Mouse (Mus musculus) neural tube, embryonic 15.5 days (tissue): ENCODE results near the gene Timeless. TPM values are rescaled to one million over a fixed set of nuclear protein-coding genes. Genes with fewer than 3 reads are reported as not detected.

Source experiments
- ATAC-seq: fragments of 200-750 bp; cut with Nextera tagmentation; 2 replicates; pipeline ENCODE4 v1.8.0; 2017; ENCODE audit warnings: mild to moderate bottlenecking, moderate TSS enrichment, moderate library complexity; ENCODE audit not compliant: low FRiP score
- H3K27ac ChIP-seq: fragments of 300-500 bp; sonication (generic); replicated peaks from 2 replicates; pipeline ENCODE4 v1.5.1; 2015; ENCODE audit warnings: mild to moderate bottlenecking, inconsistent platforms
- H3K27me3 ChIP-seq: fragments of 300-500 bp; sonication (generic); replicated peaks from 2 replicates; pipeline ENCODE4 v1.6.1; 2015; ENCODE audit warnings: inconsistent platforms
- H3K36me3 ChIP-seq: fragments of 300-500 bp; sonication (generic); 2 replicates; pipeline ENCODE4 v1.6.1; 2015; ENCODE audit warnings: inconsistent platforms
- H3K4me1 ChIP-seq: fragments of 300-500 bp; sonication (generic); 2 replicates; pipeline ENCODE4 v1.6.1; 2015; ENCODE audit warnings: inconsistent platforms
- H3K4me2 ChIP-seq: fragments of 300-500 bp; sonication (generic); 2 replicates; pipeline ENCODE4 v1.6.1; 2015; ENCODE audit warnings: inconsistent platforms, mild to moderate bottlenecking, moderate library complexity
- H3K4me3 ChIP-seq: fragments of 300-500 bp; sonication (generic); replicated peaks from 2 replicates; pipeline ENCODE4 v1.5.1; 2015; ENCODE audit warnings: mild to moderate bottlenecking, inconsistent platforms
- H3K9ac ChIP-seq: fragments of 300-500 bp; sonication (generic); replicated peaks from 2 replicates; pipeline ENCODE4 v1.6.1; 2015; ENCODE audit warnings: mild to moderate bottlenecking, inconsistent platforms
- H3K9me3 ChIP-seq: fragments of 300-500 bp; sonication (generic); replicated peaks from 2 replicates; pipeline ENCODE4 v1.6.1; 2016; ENCODE audit warnings: inconsistent platforms
- WGBS: fragments of 180-500 bp; shearing (Covaris S2); methylation state at CpG from one replicate; pipeline ENCODE4 v1.1.7; 2015; ENCODE audit warnings: mixed read lengths; 5-methylcytosine and 5-hydroxymethylcytosine counted together
- polyA plus RNA-seq: library from polyadenylated mRNA; unstranded; fragments of >200 nt; fragmentation: Nextera tagmentation; extraction: Ambion mirVana; gene quantifications from 2 replicates; pipeline ENCODE4 v1.2.1, GENCODE M21; 2015

Gene Timeless
- polyA plus RNA-seq, 1 experiment from 2014 or later: 20.0 TPM

GRCm38 (mm10) chr10:128236321-128236720, 4.5 kb downstream of the Timeless start:
- 90% methylated on average over 4 of the region's 4 CpGs for WGBS
- H3K27ac ChIP-seq: no peak overlapping the region
- no peak for ATAC-seq
- no peak overlapping the region for H3K4me2 ChIP-seq
- H3K4me1 ChIP-seq: peaks cover 12% of the 10 kb centered on the region
- H3K9me3 ChIP-seq: no peaks in the 10 kb centered on the region
- no peak overlapping the region for H3K9ac ChIP-seq
- H3K27me3 ChIP-seq: no peaks in the 10 kb centered on the region
- H3K36me3 ChIP-seq: peaks cover 9% of the 10 kb centered on the region; the same call in 1 of the 2 replicates
- no peak overlapping the region for H3K4me3 ChIP-seq

- 69% methylated on average over 15 of the region's 15 CpGs for WGBS
Measured at GRCm38 (mm10) chr10:128237807-128238480, 6.1 kb downstream of the Timeless start.

GRCm38 (mm10) chr10:128239140-128239539, 7.3 kb downstream of the Timeless start:
- WGBS: 95% methylated on average over 4 of the region's 4 CpGs
- Histone ChIP-seq H3K36me3 (peaks cover 19% of the 10 kb centered on the region; the same call in 1 of the 2 replicates), H3K4me2 (no peak overlapping the region), H3K27ac (no peak overlapping the region), H3K9ac (no peak overlapping the region), H3K27me3 (no peaks in the 10 kb centered on the region), H3K4me1 (peaks cover 5% of the 10 kb centered on the region; the same call in 1 of the 2 replicates), H3K4me3 (no peak overlapping the region), H3K9me3 (no peaks in the 10 kb centered on the region)
- no peak for ATAC-seq

More at GRCm38 (mm10) chr10:128237807-128238480, 6.1 kb downstream of the Timeless start:
- H3K4me3 ChIP-seq: no peak overlapping the region
- no peak for ATAC-seq
- no peak overlapping the region for H3K27ac ChIP-seq
- H3K4me1 ChIP-seq: peaks cover 6% of the 10 kb centered on the region
- H3K9me3 ChIP-seq: no peaks in the 10 kb centered on the region
- no peaks in the 10 kb centered on the region for H3K27me3 ChIP-seq
- no peak overlapping the region for H3K4me2 ChIP-seq
- peaks cover 15% of the 10 kb centered on the region; the same call in 1 of the 2 replicates for H3K36me3 ChIP-seq
- no peak overlapping the region for H3K9ac ChIP-seq

GRCm38 (mm10) chr10:128240131-128240530, 8.3 kb downstream of the Timeless start:
- Histone ChIP-seq H3K4me2 (no peak overlapping the region), H3K9me3 (no peaks in the 10 kb centered on the region), H3K9ac (no peak overlapping the region), H3K4me1 (peaks cover 5% of the 10 kb centered on the region; the same call in 1 of the 2 replicates), H3K36me3 (peaks cover 27% of the 10 kb centered on the region; the same call in 1 of the 2 replicates), H3K27me3 (no peaks in the 10 kb centered on the region), H3K4me3 (no peak overlapping the region), H3K27ac (no peak overlapping the region)
- 94% methylated on average over 18 of the region's 18 CpGs for WGBS
- no peak for ATAC-seq

- Histone ChIP-seq H3K27me3 (no peaks in the 10 kb centered on the region), H3K4me2 (no peak overlapping the region), H3K4me1 (no peaks in the 10 kb centered on the region), H3K27ac (no peak overlapping the region), H3K9me3 (no peaks in the 10 kb centered on the region), H3K4me3 (no peak overlapping the region), H3K9ac (no peak overlapping the region), H3K36me3 (peaks cover 43% of the 10 kb centered on the region; the same call in 1 of the 2 replicates)
- WGBS: 97% methylated on average over 8 of the region's 8 CpGs
- ATAC-seq: no peak
Measured at GRCm38 (mm10) chr10:128243252-128243651, 11.4 kb downstream of the Timeless start.

GRCm38 (mm10) chr10:128244121-128244520, 12.3 kb downstream of the Timeless start:
- ATAC-seq: no peak
- Histone ChIP-seq H3K4me3 (no peak overlapping the region), H3K4me2 (no peak overlapping the region), H3K36me3 (peaks cover 49% of the 10 kb centered on the region), H3K27me3 (no peaks in the 10 kb centered on the region), H3K9me3 (no peaks in the 10 kb centered on the region), H3K27ac (no peak overlapping the region), H3K9ac (no peak overlapping the region), H3K4me1 (no peaks in the 10 kb centered on the region)
- 97% methylated on average over 15 of the region's 15 CpGs for WGBS

GRCm38 (mm10) chr10:128247020-128247732, 15.3 kb downstream of the Timeless start:
- Histone ChIP-seq H3K4me1 (no peaks in the 10 kb centered on the region), H3K4me2 (peak overlapping the region; percentile 28; the same call in 1 of the 2 replicates), H3K27ac (peak overlapping the region; percentile 64; the same call in 1 of the 2 replicates), H3K9me3 (no peaks in the 10 kb centered on the region), H3K27me3 (no peaks in the 10 kb centered on the region), H3K9ac (no peak overlapping the region), H3K36me3 (peaks cover 60% of the 10 kb centered on the region), H3K4me3 (no peak overlapping the region)
- no peak for ATAC-seq
- WGBS: 84% methylated on average over 17 of the region's 17 CpGs

GRCm38 (mm10) chr10:128250565-128250964, 18.7 kb downstream of the Timeless start:
- 93% methylated on average over 13 of the region's 13 CpGs for WGBS
- no peak overlapping the region for H3K9ac ChIP-seq
- H3K27ac ChIP-seq: no peak overlapping the region
- ATAC-seq: no peak
- H3K9me3 ChIP-seq: no peaks in the 10 kb centered on the region
- peaks cover 51% of the 10 kb centered on the region for H3K36me3 ChIP-seq
- no peaks in the 10 kb centered on the region for H3K4me1 ChIP-seq
- no peaks in the 10 kb centered on the region for H3K27me3 ChIP-seq
- H3K4me3 ChIP-seq: no peak overlapping the region
- no peak overlapping the region for H3K4me2 ChIP-seq

- no peak within 1 kb of the TSS for H3K27ac ChIP-seq
- H3K4me2 ChIP-seq: no peak within 1 kb of the TSS
- ATAC-seq: no peak
- H3K4me3 ChIP-seq: no peak within 1 kb of the TSS
- 87% methylated on average over 4 of the region's 4 CpGs for WGBS
- H3K9me3 ChIP-seq: no peaks in the 10 kb centered on the region
- no peaks in the 10 kb centered on the region for H3K27me3 ChIP-seq
- H3K9ac ChIP-seq: no peak within 1 kb of the TSS
- no peaks in the 10 kb centered on the region for H3K4me1 ChIP-seq
- H3K36me3 ChIP-seq: peaks cover 31% of the 10 kb centered on the region
Measured at GRCm38 (mm10) chr10:128253677-128254255, 21.9 kb downstream of the Timeless start, which contains the start of gene Apon. Gene Apon, plus strand, starts transcription at chr10:128254096.

GRCm38 (mm10) chr10:128255925-128256324, 24.1 kb downstream of the Timeless start:
- WGBS: 88% methylated on average over 8 of the region's 8 CpGs
- no peak overlapping the region for H3K4me2 ChIP-seq
- no peak for ATAC-seq

GRCm38 (mm10) chr10:128256328-128256727, 24.5 kb downstream of the Timeless start:
- Histone ChIP-seq H3K4me2 (no peak overlapping the region), H3K9me3 (no peaks in the 10 kb centered on the region), H3K36me3 (peaks cover 12% of the 10 kb centered on the region), H3K4me1 (no peaks in the 10 kb centered on the region), H3K9ac (no peak overlapping the region), H3K27me3 (no peaks in the 10 kb centered on the region), H3K27ac (no peak overlapping the region), H3K4me3 (no peak overlapping the region)
- 68% methylated on average over 8 of the region's 8 CpGs for WGBS
- no peak for ATAC-seq

More at GRCm38 (mm10) chr10:128255925-128256324, 24.1 kb downstream of the Timeless start:
- H3K27ac ChIP-seq: no peak overlapping the region
- H3K36me3 ChIP-seq: peaks cover 16% of the 10 kb centered on the region
- H3K27me3 ChIP-seq: no peaks in the 10 kb centered on the region
- H3K9me3 ChIP-seq: no peaks in the 10 kb centered on the region
- H3K4me1 ChIP-seq: no peaks in the 10 kb centered on the region
- no peak overlapping the region for H3K9ac ChIP-seq
- H3K4me3 ChIP-seq: no peak overlapping the region
